Mouse (Mus musculus) liver, adult 2 months (tissue): ENCODE data around the gene Ccnd1.

Source experiments
- CTCF ChIP-seq: fragments of 200-500 bp; IDR thresholded peaks from 2 replicates; pipeline ENCODE4 v1.5.1; 2011; ENCODE audit warnings: low read depth, low read length, control low read depth
- POLR2A ChIP-seq: fragments of 200-500 bp; IDR thresholded peaks from 2 replicates; pipeline ENCODE4 v1.6.1; 2011; ENCODE audit warnings: low read length, control low read depth; ENCODE audit not compliant: insufficient read depth; ENCODE audit errors: extremely low read depth

DNA sequence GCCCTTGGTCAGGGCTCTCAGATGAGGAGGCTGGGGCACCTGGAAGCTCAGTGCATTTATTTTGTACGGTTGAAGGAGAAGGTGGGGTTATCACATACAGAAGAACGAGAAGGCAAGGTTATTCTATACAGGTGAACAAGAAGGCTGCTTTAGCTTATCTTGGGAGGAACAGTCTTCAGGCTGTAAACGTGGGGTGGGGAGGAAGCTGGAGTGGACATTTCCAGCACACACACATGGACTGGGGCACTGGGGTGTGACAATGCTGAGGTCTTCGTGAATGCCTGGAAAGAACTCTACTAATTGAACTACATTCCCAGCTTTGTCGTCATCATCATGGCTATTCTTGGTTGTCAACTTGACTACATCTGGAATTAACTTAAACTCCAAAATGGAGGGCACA is 26.2 kb upstream of the Ccnd1 start:
- TF ChIP-seq POLR2A = no peak
- TF ChIP-seq CTCF = no peak
